Mouse (Mus musculus) CD8-positive naive resting alpha-beta T cell, adult 57 days (primary cell): ENCODE data around the gene Olfr1049. TPM values are rescaled to one million over a fixed set of nuclear protein-coding genes. Genes with fewer than 3 reads are reported as not detected.

Experiments
- total RNA-seq: library from RNA; stranded (reverse); gene quantifications from one replicate; pipeline ENCODE4 v1.2.4, GENCODE M21; 2023

Gene Olfr1049
- total RNA-seq: not detected

DNA sequence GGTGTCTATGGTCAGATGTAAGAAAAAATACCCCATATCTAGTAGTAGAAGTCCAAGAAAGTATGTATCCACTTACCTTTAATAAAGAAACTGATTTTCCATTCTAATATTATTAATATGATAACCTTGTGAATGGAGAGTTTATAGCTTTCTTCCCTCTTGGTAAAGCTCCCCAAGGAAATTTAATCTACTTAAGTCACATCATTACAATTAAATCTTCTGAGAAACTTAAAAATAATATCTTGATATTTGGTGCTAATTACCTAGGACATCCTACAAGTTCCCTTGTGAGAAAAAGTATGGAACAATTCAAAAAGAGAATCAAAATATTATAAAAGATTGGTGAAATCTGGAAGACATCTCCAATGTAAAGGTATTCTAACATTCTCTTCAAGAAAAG lies at the start of gene Olfr1049:
Gene Olfr1049, minus strand, starts transcription at position 101 of the 400 bp plus-strand sequence.

GRCm38 (mm10) chr2:86292155-86292554 lies 34.0 kb upstream of the Olfr1049 start, which contains the start of gene Olfr1052:
Olfr1052 (plus strand) TSS chr2:86292455.

DNA sequence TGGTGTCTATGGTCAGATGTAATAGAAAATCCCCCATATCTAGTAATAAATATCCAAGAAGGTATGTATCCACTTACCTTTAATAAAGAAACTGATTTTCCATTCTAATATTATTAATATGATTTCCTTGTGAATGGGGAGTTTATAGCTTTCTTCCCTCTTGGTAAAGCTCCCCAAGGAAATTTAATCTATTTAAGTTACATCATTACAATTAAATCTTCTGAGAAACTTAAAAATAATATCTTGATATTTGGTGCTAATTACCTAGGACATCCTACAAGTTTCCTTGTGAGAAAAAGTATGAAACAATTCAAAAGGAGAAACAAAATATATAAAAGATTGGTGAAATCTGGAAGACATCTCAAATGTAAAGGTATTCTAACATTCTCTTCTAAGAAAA lies 20.9 kb upstream of the Olfr1049 start, which contains the start of gene Olfr1051:
Gene Olfr1051, minus strand, starts transcription at position 101 of the 400 bp plus-strand sequence.

GRCm38 (mm10) chr2:86240189-86240588 lies 17.9 kb downstream of the Olfr1049 start, which contains the start of gene Olfr1048:
Olfr1048 (minus strand) TSS chr2:86240289.

DNA sequence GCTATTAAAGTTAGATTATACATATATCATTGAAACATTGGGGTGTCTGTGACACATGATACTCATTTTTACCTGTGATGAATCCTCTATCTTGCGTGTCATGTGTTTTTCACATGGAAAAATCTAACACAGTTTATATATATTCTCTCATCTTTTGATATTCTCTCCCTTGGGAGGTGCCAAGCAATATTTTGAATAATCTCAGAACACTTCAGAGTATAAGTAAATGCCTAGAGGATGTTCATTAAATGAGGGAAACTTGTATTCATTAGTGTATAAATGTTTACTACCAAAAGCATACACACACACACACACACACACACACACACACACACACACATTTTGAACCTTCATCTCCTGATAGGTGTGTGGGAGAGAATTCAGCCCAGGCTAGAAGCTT lies 26.8 kb downstream of the Olfr1049 start, which contains the start of gene Olfr1047:
Gene Olfr1047, minus strand, starts transcription at position 101 of the 400 bp plus-strand sequence.

GRCm38 (mm10) chr2:86219214-86219613 lies 38.9 kb downstream of the Olfr1049 start, which contains the start of gene Olfr1046:
Olfr1046 (minus strand) TSS chr2:86219314.

Other genes with a start within 250 kb of the Olfr1049 start
- not detected for gene Olfr1033, start 237.7 kb downstream of the Olfr1049 start, total RNA-seq
- gene Olfr1034, start 212.5 kb downstream of the Olfr1049 start, total RNA-seq: not detected
- gene Olfr1036, start 184.3 kb downstream of the Olfr1049 start, total RNA-seq: not detected
- not detected for gene Olfr1037, start 170.9 kb downstream of the Olfr1049 start, total RNA-seq
- gene Olfr1039, start 122.4 kb downstream of the Olfr1049 start, total RNA-seq: not detected
- gene Olfr1040, start 111.6 kb downstream of the Olfr1049 start, total RNA-seq: not detected
- gene Olfr1042, start 96.5 kb downstream of the Olfr1049 start, total RNA-seq: not detected
- gene Olfr1043, start 90.8 kb downstream of the Olfr1049 start, total RNA-seq: not detected
- gene Olfr1044, start 80.5 kb downstream of the Olfr1049 start, total RNA-seq: not detected
- gene Olfr52, start 72.6 kb downstream of the Olfr1049 start, total RNA-seq: not detected
- not detected for gene Olfr1045, start 55.3 kb downstream of the Olfr1049 start, total RNA-seq
- not detected for gene Olfr1046, start 39.0 kb downstream of the Olfr1049 start, total RNA-seq
- not detected for gene Olfr1047, start 26.9 kb downstream of the Olfr1049 start, total RNA-seq
- gene Olfr1048, start 18.0 kb downstream of the Olfr1049 start, total RNA-seq: not detected
- gene Olfr1051, start 20.8 kb upstream of the Olfr1049 start, total RNA-seq: not detected
- gene Olfr1052, start 34.1 kb upstream of the Olfr1049 start, total RNA-seq: not detected
- not detected for gene Olfr1053, start 57.0 kb upstream of the Olfr1049 start, total RNA-seq
- not detected for gene Olfr1054, start 77.1 kb upstream of the Olfr1049 start, total RNA-seq
- gene Olfr1055, start 92.0 kb upstream of the Olfr1049 start, total RNA-seq: not detected
- not detected for gene Olfr1056, start 104.1 kb upstream of the Olfr1049 start, total RNA-seq
- gene Olfr1057, start 120.1 kb upstream of the Olfr1049 start, total RNA-seq: not detected
- not detected for gene Olfr1058, start 130.2 kb upstream of the Olfr1049 start, total RNA-seq
- not detected for gene Olfr1061, start 155.7 kb upstream of the Olfr1049 start, total RNA-seq
- gene Olfr1062, start 168.4 kb upstream of the Olfr1049 start, total RNA-seq: not detected
- gene Olfr1065, start 192.3 kb upstream of the Olfr1049 start, total RNA-seq: not detected
- not detected for gene Olfr1066, start 197.9 kb upstream of the Olfr1049 start, total RNA-seq
- gene Olfr228, start 229.1 kb upstream of the Olfr1049 start, total RNA-seq: not detected